Mouse (Mus musculus) adrenal gland, postnatal 10 days (tissue): ENCODE measurements around the gene Rpap3. TPM values are rescaled to one million over a fixed set of nuclear protein-coding genes. Genes with fewer than 3 reads are reported as not detected.
"Not testable (repeated sequence)": the region's sequence is repeated elsewhere in the genome, so short reads cannot be mapped to it uniquely, and the experiment has no call there.

Experiments used
- DNase-seq: peaks from one replicate; pipeline ENCODE4 v3.0.0; 2021; ENCODE audit warnings: mixed read lengths
- total RNA-seq, 2 experiments: library from RNA; stranded (reverse); gene quantifications; 2 replicates each; pipeline ENCODE4 v1.2.3; 2021

Gene Rpap3
- total RNA-seq, 2 experiments from 2014 or later = 14.1 to 18.8 TPM

DNA sequence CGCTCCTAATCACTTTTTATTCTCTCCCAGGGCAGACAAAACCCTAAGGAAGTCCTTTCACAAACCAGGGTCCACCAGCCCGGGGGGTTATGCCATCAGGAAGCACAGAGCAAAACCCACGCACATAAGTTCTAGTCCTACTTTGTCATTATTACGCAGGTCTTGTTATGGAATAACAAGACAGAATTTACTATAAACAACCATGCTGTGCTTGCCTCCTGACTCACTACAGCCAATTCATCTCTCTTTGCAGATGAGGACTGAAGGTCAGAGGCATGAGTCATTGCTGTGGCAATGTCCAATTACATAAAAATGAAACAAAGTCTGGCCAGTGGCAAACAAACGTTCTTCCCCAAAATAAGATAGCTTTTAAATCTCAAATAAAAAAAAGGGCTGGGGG is 12.2 kb downstream of the Rpap3 start:
- DNase-seq = peak; percentile 39

DNA sequence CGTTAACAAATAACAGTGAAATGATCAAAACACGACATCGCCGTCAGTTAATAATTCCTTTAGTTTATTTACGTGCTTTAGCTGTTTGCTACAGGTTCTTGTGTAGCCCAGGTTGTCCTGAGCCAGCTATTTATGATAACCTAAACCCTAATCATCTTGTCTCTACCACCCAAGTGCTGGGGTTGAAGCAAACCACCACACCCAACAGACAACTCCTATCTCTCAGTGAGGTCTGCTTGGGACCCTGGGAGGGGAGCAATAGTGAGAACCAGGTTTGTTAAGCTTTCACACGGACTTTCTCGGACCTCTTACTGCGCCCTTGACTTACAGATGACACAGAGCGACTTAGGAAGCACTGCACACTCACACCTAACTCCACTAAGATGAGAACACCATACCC is 21.5 kb downstream of the Rpap3 start:
- DNase-seq = no peak

DNA sequence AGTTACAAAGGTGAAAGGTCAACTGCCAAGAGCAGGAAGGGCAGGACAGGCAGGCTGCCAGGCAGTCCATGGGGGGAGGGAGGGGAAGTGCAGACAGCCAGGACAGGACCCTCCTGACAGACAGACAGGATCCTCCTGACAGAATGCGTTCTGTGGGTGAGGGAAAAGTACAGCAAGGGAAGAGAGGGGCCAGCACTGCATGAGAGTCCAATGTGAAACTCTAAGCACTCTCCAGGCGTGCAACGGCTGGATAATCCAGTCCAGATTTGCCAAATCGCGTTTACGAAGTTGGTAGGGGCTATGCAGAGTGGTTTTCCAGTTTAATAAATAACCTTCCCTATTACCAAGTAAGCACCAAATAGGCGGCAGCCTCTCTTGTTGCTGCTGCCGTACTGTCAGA is 23.6 kb downstream of the Rpap3 start:
- DNase-seq = no peak

DNA sequence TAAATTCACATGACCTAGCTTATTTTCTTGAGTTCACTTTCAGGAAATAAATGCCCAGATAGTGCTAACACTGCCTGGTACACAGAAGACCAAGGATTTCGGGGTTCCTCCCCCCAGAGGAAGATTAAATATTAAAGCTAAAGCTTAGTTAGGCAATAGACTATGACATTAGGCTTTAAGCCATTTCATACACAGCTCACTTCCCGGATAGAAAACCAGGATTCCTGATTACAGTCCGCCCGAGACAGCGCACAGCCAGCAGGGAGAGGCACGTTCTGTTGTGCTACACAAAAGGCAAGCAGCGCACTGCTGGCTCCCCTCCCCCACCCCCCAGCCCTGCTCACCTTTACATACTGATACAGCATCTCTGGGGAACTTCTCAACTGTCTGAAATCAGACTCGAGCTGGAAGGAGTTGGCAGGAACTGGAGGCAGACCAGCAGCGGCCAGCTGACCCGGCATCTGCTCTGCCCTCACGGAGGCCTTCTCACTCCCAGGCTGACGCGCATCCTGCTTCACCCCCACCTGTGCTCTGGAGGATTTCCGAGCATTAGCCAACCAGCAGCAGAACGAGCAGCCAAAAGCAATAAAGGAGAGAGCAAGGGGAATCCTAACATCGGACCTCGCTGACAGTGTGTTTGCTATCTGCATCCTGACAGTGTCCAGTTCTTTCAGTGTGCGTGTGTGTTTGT is 25.5 kb downstream of the Rpap3 start:
- DNase-seq = no peak

DNA sequence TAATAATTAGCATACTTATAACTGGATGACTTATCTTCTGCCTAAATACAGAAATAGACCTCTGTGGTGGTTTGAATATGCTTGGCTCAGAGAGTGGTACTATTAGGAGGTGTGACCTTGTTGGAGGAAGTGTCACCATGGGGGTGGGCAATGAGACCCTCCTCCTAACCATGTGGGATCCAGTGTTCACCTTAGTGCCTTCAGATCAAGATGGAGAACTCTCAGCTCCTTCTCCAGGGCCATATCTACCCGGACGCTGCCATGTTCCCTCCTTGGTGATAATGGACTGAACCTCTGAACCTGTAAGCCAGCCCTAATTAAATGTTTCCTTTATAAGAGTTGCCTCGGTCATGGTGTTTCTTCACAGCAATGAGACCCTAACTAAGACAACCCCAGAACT is 28.3 kb downstream of the Rpap3 start:
- no peak for DNase-seq

DNA sequence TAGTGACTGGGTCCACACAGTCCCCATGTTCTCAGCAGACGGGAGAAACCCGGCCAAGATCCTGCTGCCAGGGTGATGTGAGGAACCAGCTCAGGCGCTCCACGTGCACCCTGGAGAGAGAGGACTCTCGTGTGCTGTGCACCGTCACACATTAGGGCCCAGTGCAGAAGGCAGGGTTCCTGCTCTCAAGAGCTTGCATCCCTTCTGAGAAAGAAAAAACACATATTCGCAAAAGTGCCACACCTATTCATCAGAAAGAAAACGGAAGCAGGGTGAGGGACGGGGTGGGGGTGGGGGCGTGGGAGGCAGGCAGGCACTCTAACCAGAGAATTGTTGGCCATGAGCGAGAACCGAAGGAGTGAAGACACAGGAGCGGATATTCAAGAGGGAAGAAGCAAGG is 29.7 kb downstream of the Rpap3 start:
- no peak for DNase-seq

DNA sequence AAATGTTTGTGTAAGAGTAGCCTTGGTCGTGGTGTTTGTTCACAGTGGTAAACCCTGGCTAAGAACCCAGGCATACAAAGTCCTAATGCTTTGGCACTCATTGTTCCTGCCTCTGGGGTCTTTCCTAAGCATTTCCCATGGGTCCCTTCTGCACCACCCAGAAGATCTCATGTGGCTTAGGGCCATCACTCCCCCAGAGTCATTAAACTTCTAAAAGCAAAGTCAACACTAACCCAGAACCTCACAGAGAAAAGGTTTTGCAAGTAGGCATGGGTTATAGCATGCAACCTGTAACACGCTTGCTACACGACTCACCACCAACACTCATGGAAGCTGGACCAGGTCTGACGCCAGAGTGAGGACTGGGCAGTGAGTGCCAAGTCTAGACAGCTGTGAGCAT is 31.2 kb downstream of the Rpap3 start:
- DNase-seq = no peak

DNA sequence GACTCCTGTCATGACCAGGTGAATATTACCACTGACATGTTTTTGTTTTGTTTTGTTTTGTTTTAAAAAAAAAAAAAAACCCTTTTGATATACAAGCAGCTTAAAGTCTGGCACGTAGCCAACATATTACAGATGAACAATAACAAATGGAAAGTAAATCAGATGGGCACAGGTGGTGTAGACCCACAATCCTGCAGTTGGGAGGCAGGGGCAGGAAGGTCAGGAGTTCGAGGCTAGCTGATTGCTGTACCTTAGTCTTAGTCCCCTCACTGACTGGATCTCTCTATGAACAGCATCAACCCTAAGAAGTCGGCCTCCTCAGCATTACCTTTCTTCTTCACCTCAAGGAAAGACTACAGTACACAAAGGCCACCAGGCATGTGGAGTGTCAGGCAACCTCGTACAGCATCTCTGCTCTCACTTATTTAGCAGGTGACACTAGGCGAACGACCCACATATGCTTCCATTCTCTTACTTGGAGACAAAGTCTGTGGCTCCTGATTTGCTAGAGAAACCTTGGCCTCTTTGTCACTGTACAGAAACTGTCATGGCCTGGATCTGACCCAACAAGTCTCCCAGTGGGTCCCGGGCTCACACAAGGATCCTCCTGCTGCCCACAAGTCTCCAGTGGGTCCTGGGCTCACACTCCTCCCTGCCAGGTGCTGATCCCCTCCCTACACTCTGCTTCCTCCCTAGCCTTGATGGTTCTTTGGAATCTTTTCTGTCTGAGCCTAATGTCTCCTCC is 32.2 kb downstream of the Rpap3 start:
- DNase-seq = no peak

DNA sequence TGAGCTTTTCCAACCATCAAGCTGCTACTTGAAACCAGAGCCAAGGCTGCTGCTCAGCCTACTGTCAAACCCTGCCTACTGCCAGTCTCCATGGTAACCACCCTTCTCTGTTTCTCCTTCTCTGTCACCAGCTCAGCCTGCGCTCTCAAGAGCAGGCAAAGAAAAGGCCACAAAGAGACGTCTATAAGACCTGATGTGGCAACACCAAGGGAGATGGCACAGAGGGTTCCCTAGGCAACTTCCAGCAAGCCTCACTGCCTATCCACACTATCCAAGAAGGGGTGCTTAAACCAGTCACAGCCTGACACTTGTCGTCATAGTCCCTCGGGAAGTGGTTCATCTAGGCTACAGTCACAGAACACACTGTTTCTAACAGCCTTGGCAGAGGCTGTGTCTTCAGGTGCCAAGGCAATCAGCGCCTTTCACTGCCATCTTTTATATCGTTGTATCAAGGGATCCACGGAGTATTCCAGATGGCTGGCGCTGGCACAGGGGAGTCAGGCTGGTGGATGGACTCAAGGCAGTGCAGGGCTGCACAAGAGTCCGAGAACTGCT is 33.3 kb downstream of the Rpap3 start:
- DNase-seq = peak; percentile 48

DNA sequence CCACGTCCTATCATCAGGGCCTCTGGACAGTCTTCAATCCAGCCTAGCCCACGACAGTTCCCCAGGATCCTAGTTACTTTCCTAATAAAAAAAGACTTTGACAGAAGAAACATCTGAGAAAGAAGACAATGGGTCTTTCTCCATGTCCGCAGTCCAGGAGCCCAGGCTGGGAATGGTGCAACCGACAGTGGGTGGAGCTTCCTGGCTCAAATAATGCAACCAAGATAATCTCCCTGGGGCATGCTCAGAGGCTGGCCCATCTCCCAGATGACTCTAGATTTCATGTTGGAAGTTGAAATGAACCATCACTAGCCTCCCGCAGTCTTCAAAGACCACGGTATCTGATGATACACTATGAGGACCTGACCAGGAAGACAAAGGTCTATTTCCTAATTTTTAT is 35.1 kb downstream of the Rpap3 start:
- peak; percentile 40 for DNase-seq

DNA sequence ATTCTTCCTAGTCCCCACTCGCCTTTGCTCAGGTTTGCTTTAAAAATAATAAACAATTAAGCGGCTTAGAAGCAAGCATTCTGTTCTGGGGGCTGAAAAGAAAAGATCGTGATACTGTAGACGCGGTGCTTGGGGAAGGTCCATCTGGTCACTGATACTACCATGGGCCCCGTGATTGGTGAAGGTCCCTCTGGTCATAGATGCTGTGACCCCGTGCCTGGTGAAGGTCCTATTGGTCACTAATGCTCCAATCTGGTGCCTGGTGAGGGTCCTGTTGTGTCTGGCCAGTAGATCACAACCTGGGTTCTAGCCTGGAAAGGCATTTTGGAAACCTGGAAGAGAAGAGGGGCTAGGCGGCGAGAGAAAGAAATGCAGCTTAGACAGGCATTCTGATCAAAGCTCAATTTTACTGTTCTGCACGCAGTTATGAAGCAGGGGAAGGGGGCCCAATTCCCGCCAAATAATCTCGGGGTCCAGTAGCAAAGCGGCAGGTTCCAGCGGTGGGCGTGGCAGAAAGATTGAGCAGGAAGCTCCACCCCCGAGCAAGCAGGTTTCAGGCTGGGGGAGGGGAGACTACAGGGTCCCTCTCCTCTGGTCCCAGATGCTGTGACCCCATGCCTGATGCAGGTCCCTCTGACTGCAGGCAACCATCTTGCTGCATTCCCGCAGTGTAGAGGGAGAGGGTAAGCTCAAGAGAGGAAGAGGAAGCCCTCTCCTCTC is 37.3 kb downstream of the Rpap3 start:
- not testable (repeated sequence) for DNase-seq

DNA sequence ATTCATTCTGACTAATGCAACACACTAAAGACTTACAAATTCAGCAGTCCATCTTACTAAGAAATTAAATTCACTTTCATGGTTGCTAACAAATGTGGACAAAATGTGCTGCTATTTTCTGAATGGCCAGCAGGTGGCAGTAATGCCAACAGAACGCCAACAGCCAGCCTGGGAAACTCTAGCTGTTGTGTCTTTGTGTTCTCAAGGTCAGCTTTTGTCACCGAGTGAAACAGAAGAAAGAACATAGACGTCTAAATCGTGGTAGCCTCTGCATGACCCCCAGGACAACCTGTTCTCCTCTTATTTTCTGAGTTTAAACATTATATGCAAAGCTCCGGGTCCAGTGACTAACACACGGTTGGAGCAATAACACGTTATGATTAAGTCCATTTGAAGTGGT is 38.2 kb downstream of the Rpap3 start:
- peak; percentile 72 for DNase-seq

DNA sequence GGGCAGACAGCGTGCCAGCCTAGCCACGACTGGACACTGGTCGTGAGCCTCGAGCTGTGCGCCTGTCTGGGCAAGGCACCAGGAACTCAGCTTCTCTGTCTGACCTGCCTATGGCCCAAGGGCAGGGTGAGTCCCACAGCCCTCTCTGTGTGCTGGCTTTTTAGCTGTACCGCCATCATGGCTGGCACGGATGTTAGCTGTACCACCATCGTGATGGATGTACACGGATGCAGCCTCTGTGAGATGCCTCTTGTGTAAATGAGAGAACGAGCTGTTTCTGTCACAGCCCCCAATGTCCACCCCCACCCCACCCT is 39.2 kb downstream of the Rpap3 start:
- DNase-seq = no peak

DNA sequence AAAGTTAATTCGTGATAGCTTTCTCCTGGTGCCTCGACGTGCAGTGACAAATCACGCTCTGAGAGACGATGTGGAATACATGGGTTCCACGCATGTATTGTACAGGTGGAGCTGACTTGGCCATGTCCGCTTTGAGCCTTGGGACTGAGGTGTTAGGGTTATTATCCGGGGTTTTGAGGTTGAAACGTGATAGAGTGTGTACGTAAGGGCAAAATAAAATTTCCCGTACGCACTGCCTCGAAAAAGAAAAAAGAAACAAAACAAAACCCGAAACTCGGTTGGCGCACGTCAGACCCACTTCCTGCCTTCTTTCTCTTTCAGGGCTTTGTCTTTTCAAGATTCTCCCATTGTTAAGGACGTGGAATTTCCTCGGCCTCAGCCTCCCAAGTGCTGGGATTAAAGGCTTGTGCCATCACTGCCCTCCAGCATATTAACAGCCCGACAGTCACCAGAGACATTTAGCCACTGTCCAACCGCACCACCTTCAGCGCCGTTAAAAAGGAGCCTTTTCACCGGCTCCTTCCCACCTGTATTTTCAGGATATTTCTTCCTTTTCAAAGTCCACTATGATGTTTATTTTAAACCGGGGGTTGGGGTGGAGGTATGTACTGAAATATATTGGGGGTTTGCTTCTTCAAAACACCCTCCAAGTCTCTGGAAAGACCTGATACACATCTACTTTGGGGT is 39.7 kb downstream of the Rpap3 start:
- DNase-seq = no peak

DNA sequence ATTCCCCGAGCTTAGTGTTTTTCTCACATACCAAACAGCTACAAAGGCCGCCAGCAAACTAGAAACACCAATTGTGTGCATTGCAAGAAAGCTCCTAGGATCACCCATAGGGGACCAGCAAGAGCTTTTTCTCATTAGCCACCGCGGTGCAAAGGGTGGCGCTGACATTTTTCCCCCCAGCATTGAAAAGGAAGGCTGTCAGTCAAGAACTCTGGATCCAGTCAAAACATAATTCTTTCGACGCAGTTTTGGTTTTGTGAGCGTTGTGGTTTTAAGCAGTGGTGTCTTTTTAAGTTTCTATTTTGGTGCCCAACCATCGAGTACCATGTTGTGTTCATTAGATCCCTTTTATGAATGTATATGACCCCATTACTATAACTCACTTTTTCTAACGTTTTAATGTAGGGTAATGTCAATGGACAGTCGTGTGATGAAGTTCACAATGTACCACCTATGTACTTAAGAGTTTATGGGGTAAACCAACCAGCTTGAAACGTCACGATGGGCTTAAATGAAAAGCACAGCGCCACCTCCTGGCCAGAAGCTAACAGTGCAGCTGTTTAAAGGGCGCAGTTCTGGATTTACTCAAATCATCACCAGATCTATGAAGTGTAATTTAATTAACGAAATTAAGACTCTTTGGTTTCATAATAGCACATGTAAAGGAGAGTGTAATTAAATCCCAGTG is 40.5 kb downstream of the Rpap3 start:
- peak; percentile 30 for DNase-seq

DNA sequence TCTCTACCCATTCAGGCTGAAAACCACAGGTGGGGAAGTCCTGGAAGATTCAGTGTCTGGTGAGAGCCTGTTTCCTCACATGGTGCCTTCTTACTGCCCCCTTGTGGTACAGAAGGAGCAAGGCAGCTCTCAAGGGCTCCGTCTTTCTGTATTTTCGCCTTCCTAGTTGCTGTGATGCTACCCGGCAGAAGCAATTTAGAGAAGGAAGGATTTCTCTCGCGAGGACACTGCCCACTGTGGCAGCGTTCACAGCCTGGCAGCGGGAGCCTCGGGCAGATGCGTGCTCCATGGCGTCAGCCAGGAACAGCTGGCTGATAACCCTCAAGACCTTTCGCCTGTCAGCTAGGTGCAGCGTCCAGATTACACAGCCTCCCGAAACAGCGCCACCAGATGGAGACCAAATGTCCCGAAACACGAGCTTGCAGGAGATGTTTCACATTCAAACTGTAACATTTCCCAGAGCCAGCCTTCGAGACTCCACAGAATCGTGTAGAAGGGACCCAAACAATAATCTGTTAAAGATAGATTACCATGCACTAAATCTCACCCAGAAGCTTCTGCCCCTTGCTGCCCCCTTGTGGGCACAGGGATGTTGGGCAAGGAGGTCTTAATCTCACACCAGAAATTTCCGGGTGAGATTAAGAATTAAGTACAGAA is 41.7 kb downstream of the Rpap3 start:
- peak; percentile 82 for DNase-seq

DNA sequence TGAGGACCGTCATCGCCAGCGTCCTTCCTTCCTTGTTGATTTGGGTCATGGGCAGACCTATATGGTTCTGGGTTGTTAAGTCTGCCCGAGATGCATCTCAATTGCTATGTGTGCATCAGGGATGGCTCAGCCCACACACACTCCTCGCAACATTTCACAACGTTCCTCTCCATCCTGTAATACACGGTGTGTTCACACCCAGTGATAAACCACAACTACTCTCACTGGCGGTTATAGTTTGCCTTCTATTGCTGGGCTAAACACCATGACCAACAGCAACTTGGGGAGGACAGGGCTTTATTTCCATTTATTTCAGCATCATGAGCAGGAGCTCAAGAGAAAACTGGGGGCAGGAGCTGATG is 46.9 kb downstream of the Rpap3 start:
- DNase-seq = no peak

DNA sequence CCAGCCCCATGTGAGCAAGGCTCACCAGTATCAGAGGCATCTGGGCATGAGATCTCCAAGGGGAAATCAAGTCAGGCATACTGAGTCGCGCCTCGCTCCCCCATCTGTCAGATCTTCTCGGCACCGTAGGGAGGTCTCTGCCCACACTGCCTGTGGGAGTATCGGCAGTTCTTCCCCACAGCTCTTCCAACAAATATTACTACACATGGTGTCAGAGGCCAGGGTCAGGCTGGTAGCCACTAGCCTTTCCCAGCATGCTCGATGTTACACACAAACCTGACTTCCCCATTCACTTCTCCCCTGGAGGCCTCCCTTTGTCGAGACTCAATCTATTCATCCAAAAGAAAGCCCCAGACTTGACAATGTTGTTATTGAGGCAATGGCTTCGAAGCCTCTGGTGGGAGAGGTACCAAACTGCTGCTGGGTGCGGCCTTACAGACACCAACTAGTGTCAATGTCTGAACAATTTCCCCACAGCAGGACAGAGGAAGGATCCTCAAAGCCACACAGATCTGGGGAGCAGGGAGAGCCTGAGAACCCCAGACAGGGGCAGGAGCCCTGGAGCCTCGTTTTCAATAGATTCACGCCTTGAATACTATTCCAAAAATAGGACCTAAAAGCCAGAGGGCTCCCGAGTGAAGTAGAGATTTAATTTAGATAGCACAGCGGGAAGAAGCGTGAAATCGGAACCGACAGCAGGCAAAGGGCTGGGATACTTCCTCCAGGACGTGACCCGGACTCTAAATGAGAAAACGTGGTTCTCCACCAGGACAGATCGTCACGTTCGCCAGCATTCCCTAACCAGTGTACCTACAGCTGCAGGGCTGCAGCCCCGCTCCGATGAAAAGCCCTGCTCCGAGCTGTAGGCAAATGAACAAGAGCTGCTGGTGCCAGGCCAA is 47.5 kb downstream of the Rpap3 start:
- DNase-seq = no peak

DNA sequence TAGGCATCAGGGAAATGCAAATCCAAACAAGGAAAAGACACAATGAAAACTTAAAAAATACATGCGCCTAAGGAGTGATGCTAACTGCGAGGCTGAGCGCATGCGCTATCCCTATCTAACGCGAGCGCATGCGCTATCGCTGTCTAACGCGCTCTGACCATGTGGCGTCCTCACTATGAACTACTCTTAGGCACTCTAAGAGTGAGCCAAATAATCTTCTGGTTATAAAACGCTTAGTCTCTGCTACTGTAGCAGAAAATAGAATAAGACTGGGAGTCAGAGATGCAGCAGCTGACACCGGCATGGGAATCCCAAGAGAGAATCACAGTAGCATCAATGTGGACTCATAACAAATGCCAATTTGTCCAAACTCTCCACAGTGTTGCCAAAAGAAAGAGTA is 48.2 kb downstream of the Rpap3 start:
- no peak for DNase-seq

DNA sequence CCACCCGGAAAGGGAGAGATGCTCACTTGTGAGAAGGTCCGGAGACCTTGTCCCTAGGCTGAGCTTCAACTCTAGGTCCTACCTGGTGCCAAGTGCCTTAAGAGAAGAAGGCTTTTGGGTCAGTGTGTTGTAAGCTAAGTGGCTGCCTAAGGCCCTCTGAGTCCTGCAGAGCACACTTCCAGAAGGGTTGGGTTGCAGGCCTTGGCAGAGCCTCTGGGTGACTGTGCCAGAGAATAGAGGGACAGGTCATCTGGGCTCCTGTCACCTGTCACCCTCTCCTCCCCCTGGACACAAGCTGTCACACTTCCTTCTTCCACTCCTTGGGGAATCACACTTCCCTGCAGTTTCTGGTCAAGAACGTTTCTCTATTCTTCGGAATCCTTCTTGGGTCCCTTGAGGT is 55.9 kb downstream of the Rpap3 start:
- DNase-seq = peak; percentile 29

DNA sequence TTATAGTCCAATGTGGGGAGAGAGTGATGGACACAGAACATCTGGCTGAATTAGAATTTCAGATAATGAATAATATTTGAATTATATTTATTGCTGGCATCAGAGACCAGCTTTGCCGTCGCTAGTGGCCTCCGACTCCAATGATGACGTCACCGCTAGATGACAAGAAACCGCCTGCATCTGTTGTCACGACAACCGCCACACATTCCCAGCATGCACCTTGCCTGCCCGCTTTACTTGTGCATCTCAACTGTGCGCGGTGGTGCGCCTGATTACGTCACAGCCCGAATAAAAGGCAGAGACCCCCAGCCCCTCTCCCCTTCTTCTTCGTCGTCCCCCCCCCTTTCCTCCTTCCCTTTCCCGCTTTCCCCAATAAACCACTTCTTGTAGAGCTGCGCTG is 57.4 kb downstream of the Rpap3 start:
- DNase-seq = no peak
